Mouse (Mus musculus): ENCODE results near the gene Vps11. TPM values are rescaled to one million over a fixed set of nuclear protein-coding genes. Genes with fewer than 3 reads are reported as not detected.
"Not testable (repeated sequence)": the region's sequence is repeated elsewhere in the genome, so short reads cannot be mapped to it uniquely, and the experiment has no call there.

The Vps11 gene
- polyA plus RNA-seq, 1 experiment from 2014 or later, result 34.8 TPM

DNA sequence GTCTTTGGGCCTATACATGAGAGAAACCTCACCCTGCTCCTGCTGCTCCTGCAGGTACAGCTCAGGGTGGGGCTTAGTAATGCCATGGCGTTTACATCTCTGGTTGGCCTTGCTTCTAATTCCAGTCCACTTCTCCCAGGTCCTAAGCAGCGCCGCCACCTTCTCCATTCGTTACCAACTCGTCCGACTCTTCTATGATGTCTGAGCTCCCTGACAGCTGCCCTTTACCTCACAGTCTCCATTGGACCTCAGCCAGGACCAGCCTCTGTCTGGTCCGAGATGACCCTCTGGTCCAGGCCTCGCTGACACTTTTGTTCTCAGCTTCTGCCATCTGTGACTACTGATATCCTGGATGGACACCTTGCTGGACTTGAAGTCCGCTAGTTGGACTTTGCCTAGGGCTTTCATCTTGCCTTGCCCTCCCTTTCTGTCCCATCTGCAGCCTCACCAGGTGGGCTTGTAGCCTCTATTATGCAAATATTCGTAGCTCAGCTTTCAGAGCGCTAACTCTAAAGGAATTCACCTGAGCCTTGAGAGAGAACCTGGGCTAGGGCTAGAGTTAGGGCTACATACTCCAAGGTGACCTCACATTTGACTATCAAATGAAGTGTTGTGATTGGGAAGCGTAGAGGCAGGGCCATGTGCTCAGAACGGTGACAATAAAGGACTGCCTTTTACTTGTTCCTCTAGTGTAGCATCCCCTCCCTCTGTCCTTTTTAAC is 28.4 kb downstream of the Vps11 start:
- H3K27ac ChIP-seq, result no peak overlapping the region
- H3K4me2 ChIP-seq (replicated peaks), result no peak overlapping the region
- H3K9me3 ChIP-seq (ENCODE audit: control insufficient read depth, low read length), result no peaks in the 10 kb centered on the region
- no peak for ATAC-seq (ENCODE audit: low FRiP score)
- peaks cover 14% of the 10 kb centered on the region for H3K4me1 ChIP-seq (replicated peaks; ENCODE audit: control insufficient read depth, insufficient read depth, low read length)
- no peak overlapping the region for H3K9ac ChIP-seq
- WGBS, result 95% methylated on average over 13 of the region's 13 CpGs
- no peak overlapping the region for H3K4me3 ChIP-seq (replicated peaks; ENCODE audit: low read length)
- no peaks in the 10 kb centered on the region for H3K27me3 ChIP-seq (ENCODE audit: control insufficient read depth, insufficient read depth, low read length)
- DNase-seq (ENCODE audit: low spot score), result no peak
- H3K36me3 ChIP-seq (replicated peaks; ENCODE audit: control insufficient read depth, insufficient read depth), result peaks cover 52% of the 10 kb centered on the region

DNA sequence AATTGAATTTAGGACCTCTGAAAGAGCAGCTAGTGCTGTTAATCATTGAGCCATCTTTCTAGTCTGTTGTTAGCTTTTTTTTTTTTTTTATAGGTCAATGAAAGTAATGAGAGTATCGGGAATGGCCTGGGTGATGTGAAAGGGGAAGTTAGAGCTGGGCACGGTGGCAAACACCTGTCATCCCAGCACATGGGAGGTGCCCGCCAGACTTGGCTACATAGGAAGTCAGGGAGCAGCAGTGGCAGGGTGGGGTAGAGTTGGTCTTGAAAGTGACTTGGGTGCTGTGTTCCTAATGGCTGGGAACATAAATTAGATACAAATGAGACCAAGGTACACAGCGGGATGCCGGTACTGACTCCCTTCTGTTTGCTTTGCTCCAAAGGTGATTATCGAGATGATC is 30.7 kb downstream of the Vps11 start:
- Histone ChIP-seq H3K27ac (no peak overlapping the region), H3K4me3 (replicated peaks; ENCODE audit: low read length) (no peak overlapping the region), H3K36me3 (replicated peaks; ENCODE audit: control insufficient read depth, insufficient read depth) (peaks cover 52% of the 10 kb centered on the region), H3K4me1 (replicated peaks; ENCODE audit: control insufficient read depth, insufficient read depth, low read length) (peaks cover 10% of the 10 kb centered on the region), H3K4me2 (replicated peaks) (no peak overlapping the region), H3K9ac (no peak overlapping the region), H3K27me3 (ENCODE audit: control insufficient read depth, insufficient read depth, low read length) (no peaks in the 10 kb centered on the region), H3K9me3 (ENCODE audit: control insufficient read depth, low read length) (no peaks in the 10 kb centered on the region)
- 95% methylated on average over 6 of the region's 6 CpGs for WGBS
- ATAC-seq (ENCODE audit: low FRiP score) (no peak), DNase-seq (ENCODE audit: low spot score) (no peak)

- ATAC-seq (ENCODE audit: low FRiP score) (no peak), DNase-seq (ENCODE audit: low spot score) (no peak)
- Histone ChIP-seq H3K4me3 (replicated peaks; ENCODE audit: low read length) (peak overlapping the region; percentile 84), H3K9me3 (ENCODE audit: control insufficient read depth, low read length) (no peaks in the 10 kb centered on the region), H3K9ac (peak overlapping the region; percentile 86), H3K4me1 (replicated peaks; ENCODE audit: control insufficient read depth, insufficient read depth, low read length) (peaks cover 10% of the 10 kb centered on the region), H3K27ac (no peak overlapping the region), H3K36me3 (replicated peaks; ENCODE audit: control insufficient read depth, insufficient read depth) (peaks cover 44% of the 10 kb centered on the region), H3K4me2 (replicated peaks) (peak overlapping the region; percentile 86), H3K27me3 (ENCODE audit: control insufficient read depth, insufficient read depth, low read length) (no peaks in the 10 kb centered on the region)
- 88% methylated on average over 5 of the region's 5 CpGs for WGBS
These were observed 33.5 kb downstream of the Vps11 start for GRCm38 (mm10) chr9:44327926-44328325.

DNA sequence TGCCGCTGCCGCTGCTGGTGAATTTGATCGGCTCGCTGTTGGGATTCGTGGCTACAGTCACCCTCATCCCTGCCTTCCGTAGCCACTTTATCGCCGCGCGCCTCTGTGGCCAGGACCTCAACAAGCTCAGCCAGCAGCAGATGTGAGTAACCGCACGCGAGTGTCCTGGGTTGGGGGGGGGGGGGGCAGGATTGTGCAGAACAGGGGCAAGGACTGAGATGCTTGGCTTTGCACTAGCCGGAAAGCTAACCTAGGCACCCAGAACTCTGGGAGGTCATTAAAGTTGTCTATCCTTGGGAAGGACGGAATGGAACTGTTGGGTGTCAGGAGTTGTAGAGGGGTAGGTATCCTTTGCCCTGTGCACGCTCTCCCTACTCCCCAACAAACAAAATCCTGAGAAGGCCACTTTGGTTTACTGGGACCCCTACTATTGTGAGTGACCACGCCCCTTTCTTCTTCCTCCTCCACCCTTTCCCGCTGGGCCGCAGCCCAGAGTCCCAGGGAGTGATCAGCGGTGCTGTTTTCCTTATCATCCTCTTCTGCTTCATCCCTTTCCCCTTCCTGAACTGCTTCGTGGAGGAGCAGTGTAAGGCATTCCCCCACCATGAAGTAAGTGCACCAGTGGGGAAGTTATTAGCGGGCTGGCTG is 34.3 kb downstream of the Vps11 start:
- Histone ChIP-seq H3K36me3 (replicated peaks; ENCODE audit: control insufficient read depth, insufficient read depth) (peaks cover 37% of the 10 kb centered on the region), H3K27me3 (ENCODE audit: control insufficient read depth, insufficient read depth, low read length) (no peaks in the 10 kb centered on the region), H3K4me2 (replicated peaks) (peak overlapping the region; percentile 86), H3K9me3 (ENCODE audit: control insufficient read depth, low read length) (no peaks in the 10 kb centered on the region), H3K4me1 (replicated peaks; ENCODE audit: control insufficient read depth, insufficient read depth, low read length) (peaks cover 10% of the 10 kb centered on the region), H3K9ac (peak overlapping the region; percentile 86), H3K4me3 (replicated peaks; ENCODE audit: low read length) (peak overlapping the region; percentile 84), H3K27ac (peak overlapping the region; percentile 87)
- DNase-seq (ENCODE audit: low spot score), result no peak
- peak; percentile 28 for ATAC-seq (ENCODE audit: low FRiP score)
- 2% methylated on average over 22 of the region's 22 CpGs for WGBS

DNA sequence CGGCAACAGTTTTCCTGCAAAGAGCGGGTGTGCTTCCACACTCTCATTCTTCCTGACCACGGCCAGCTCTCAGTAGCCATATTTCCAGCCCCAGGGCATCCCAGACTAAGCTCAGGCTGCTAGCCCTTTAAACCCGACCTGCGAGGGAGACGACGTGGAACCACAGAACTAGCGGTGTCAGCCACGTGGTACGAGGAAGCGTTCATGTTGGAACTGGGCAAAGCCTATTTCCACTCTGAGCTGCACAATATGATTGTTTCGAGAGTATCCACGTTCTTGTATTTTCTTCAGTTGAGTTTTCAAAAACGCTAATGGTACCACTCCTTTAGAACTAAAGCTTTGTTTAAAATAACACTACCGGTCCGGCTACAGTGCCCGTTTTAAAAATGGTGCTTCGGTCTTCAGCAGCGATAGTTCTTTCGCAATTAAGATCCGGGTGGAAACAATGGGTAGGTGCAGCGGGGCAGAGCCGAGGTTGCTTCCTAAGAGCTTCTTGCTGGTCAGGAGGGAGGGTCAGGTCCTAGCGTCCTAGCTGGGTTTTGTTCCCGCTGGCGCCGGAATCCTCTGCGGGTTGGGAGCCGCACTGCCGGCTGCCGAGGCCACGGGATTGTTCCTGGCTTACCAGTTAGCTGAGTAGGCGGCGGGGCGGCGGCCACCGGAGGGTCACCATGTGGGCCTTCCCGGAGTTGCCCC is 35.0 kb downstream of the Vps11 start:
- under 1% methylated on average over 38 of the region's 38 CpGs for WGBS
- peak; percentile 93 for ATAC-seq (ENCODE audit: low FRiP score)

GRCm38 (mm10) chr9:44325768-44326370 is 35.6 kb downstream of the Vps11 start, which contains the start of gene Dpagt1:
Gene Dpagt1 (plus strand): TSS chr9:44326019.
- DNase-seq (ENCODE audit: low spot score) (no peak), ATAC-seq (ENCODE audit: low FRiP score) (0 out of 2 replicates have a peak, but pooled peaks have one; percentile 22)
- H3K9ac ChIP-seq, result peak within 1 kb of the TSS; percentile 86
- H3K4me1 ChIP-seq (replicated peaks; ENCODE audit: control insufficient read depth, insufficient read depth, low read length), result peaks cover 13% of the 10 kb centered on the region
- peaks cover 23% of the 10 kb centered on the region for H3K36me3 ChIP-seq (replicated peaks; ENCODE audit: control insufficient read depth, insufficient read depth)
- peak within 1 kb of the TSS; percentile 84 for H3K4me3 ChIP-seq (replicated peaks; ENCODE audit: low read length)
- H3K27ac ChIP-seq, result peak within 1 kb of the TSS; percentile 87
- no peaks in the 10 kb centered on the region for H3K9me3 ChIP-seq (ENCODE audit: control insufficient read depth, low read length)
- H3K27me3 ChIP-seq (ENCODE audit: control insufficient read depth, insufficient read depth, low read length), result no peaks in the 10 kb centered on the region
- peak within 1 kb of the TSS; percentile 86 for H3K4me2 ChIP-seq (replicated peaks)
- 4% methylated on average over 12 of the region's 12 CpGs for WGBS

More for the DNA sequence above, 35.0 kb downstream of the Vps11 start:
- DNase-seq (ENCODE audit: low spot score), result peak; percentile 85
- Histone ChIP-seq H3K9me3 (ENCODE audit: control insufficient read depth, low read length) (no peaks in the 10 kb centered on the region), H3K4me2 (replicated peaks) (peak overlapping the region; percentile 86), H3K9ac (peak overlapping the region; percentile 86), H3K36me3 (replicated peaks; ENCODE audit: control insufficient read depth, insufficient read depth) (peaks cover 30% of the 10 kb centered on the region), H3K27ac (peak overlapping the region; percentile 87), H3K4me3 (replicated peaks; ENCODE audit: low read length) (peak overlapping the region; percentile 84), H3K27me3 (ENCODE audit: control insufficient read depth, insufficient read depth, low read length) (no peaks in the 10 kb centered on the region), H3K4me1 (replicated peaks; ENCODE audit: control insufficient read depth, insufficient read depth, low read length) (peaks cover 10% of the 10 kb centered on the region)

GRCm38 (mm10) chr9:44325032-44325767 is 36.3 kb downstream of the Vps11 start:
- not testable (repeated sequence) for ATAC-seq (ENCODE audit: low FRiP score); H3K27me3 ChIP-seq (ENCODE audit: control insufficient read depth, insufficient read depth, low read length); DNase-seq (ENCODE audit: low spot score); H3K9me3 ChIP-seq (ENCODE audit: control insufficient read depth, low read length)
- peak overlapping the region; percentile 87 for H3K27ac ChIP-seq
- H3K4me2 ChIP-seq (replicated peaks), result peak overlapping the region; percentile 86
- peak overlapping the region; percentile 86; the same call in 1 of the 2 replicates for H3K9ac ChIP-seq
- WGBS, result 56% methylated on average over 7 of the region's 8 CpGs
- H3K4me3 ChIP-seq (replicated peaks; ENCODE audit: low read length), result peak overlapping the region; percentile 84
- H3K4me1 ChIP-seq (replicated peaks; ENCODE audit: control insufficient read depth, insufficient read depth, low read length), result peaks cover 19% of the 10 kb centered on the region
- H3K36me3 ChIP-seq (replicated peaks; ENCODE audit: control insufficient read depth, insufficient read depth), result peaks cover 17% of the 10 kb centered on the region

DNA sequence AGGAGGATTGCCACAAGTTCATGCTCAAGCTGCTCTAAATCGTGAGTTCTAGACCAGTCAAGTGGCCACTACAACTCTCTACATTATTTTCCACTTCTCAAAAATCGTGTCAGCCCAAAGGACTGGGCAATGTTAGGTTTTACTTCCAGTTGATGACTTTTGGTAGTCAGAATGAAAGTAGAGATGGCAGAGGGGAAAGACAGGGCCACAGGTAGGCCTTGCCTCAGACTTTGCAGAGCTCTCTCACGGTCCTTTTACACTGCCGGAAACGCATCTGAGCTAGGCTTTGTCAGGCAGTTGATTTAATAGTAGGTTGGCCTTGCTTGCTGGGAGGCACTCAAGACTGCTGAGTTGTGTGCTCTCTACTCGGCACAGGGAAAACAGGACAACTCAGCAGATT is 37.3 kb downstream of the Vps11 start:
- 74% methylated on average over 6 of the region's 6 CpGs for WGBS
- no peak overlapping the region for H3K4me2 ChIP-seq (replicated peaks)
- no peaks in the 10 kb centered on the region for H3K27me3 ChIP-seq (ENCODE audit: control insufficient read depth, insufficient read depth, low read length)
- H3K9me3 ChIP-seq (ENCODE audit: control insufficient read depth, low read length), result no peaks in the 10 kb centered on the region
- no peak overlapping the region for H3K27ac ChIP-seq
- no peak overlapping the region for H3K9ac ChIP-seq
- H3K36me3 ChIP-seq (replicated peaks; ENCODE audit: control insufficient read depth, insufficient read depth), result peaks cover 8% of the 10 kb centered on the region
- peaks cover 22% of the 10 kb centered on the region for H3K4me1 ChIP-seq (replicated peaks; ENCODE audit: control insufficient read depth, insufficient read depth, low read length)
- no peak for DNase-seq (ENCODE audit: low spot score)
- no peak overlapping the region for H3K4me3 ChIP-seq (replicated peaks; ENCODE audit: low read length)
- no peak for ATAC-seq (ENCODE audit: low FRiP score)
